Mouse (Mus musculus): ENCODE measurements around the gene Fam173b.

DNA sequence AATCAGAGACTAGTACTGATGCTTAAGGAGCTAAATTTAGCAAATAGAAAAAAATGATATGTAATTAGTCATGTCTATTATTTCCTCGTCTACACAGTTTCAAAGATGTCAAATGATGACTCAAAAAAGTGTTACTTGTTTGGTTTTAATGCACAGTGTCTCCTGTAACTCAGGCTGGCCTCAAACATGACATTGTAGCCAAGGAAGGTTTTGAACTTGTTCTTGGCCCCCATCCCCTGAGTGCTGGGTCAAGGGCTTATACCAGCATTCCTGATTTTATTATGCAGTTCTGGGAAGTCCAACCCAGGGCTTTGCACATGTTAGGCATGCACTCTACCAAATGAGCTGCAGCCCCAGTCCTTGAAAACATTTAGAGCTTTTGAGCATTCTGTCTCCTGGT, 35.9 kb upstream of the Fam173b start:
- no peak for TF ChIP-seq CTCF (IDR thresholded peaks at IDR 0.05; ENCODE audit: extremely low read depth, insufficient read depth, insufficient read length, insufficient replicate concordance)
- no peak for TF ChIP-seq POLR2A (IDR thresholded peaks at IDR 0.05; ENCODE audit: low read depth, low read length)
